Mouse (Mus musculus): Measurements from ENCODE around the gene Rufy2.

Rufy2 gene

GRCm38 (mm10) chr10:63021702-63022101, 41.7 kb downstream of the Rufy2 start:
- no peak for DNase-seq

- no peak for DNase-seq
Measured at GRCm38 (mm10) chr10:63022541-63023120, 42.6 kb downstream of the Rufy2 start.

- peak; percentile 75 for DNase-seq
Measured at GRCm38 (mm10) chr10:63023121-63023748, 43.2 kb downstream of the Rufy2 start.

- DNase-seq = peak; percentile 97
Measured at GRCm38 (mm10) chr10:63023749-63024579, 43.9 kb downstream of the Rufy2 start, which contains the start of the genes Hnrnph3 and Pbld2. Gene Hnrnph3, minus strand, starts transcription at chr10:63024217. Gene Pbld2, plus strand, starts transcription at chr10:63024315.

GRCm38 (mm10) chr10:63024580-63024910, 44.5 kb downstream of the Rufy2 start:
- DNase-seq = peak; percentile 84

- DNase-seq = peak; percentile 46
Measured at GRCm38 (mm10) chr10:63025016-63025415, 45.0 kb downstream of the Rufy2 start.

- no peak for DNase-seq
Measured at GRCm38 (mm10) chr10:63025491-63026011, 45.5 kb downstream of the Rufy2 start.

GRCm38 (mm10) chr10:63026156-63026794, 46.3 kb downstream of the Rufy2 start:
- DNase-seq = no peak

- no peak for DNase-seq
Measured at GRCm38 (mm10) chr10:63026795-63027160, 46.8 kb downstream of the Rufy2 start.

- no peak for DNase-seq
Measured at GRCm38 (mm10) chr10:63027376-63028161, 47.5 kb downstream of the Rufy2 start.

GRCm38 (mm10) chr10:63028396-63028795, 48.4 kb downstream of the Rufy2 start:
- DNase-seq = no peak

- DNase-seq = peak; percentile 87
Measured at GRCm38 (mm10) chr10:63032267-63032666, 52.2 kb downstream of the Rufy2 start.

- no peak for DNase-seq
Measured at GRCm38 (mm10) chr10:63032956-63033355, 52.9 kb downstream of the Rufy2 start.

- DNase-seq = no peak
Measured at GRCm38 (mm10) chr10:63038571-63039320, 58.7 kb downstream of the Rufy2 start.

GRCm38 (mm10) chr10:63039867-63040628, 60.0 kb downstream of the Rufy2 start:
- DNase-seq = no peak

- DNase-seq = no peak
Measured at GRCm38 (mm10) chr10:63043154-63043553, 63.1 kb downstream of the Rufy2 start.

GRCm38 (mm10) chr10:63047751-63048150, 67.7 kb downstream of the Rufy2 start:
- DNase-seq = no peak

GRCm38 (mm10) chr10:63049106-63049505, 69.1 kb downstream of the Rufy2 start:
- no peak for DNase-seq

GRCm38 (mm10) chr10:63051267-63051666, 71.2 kb downstream of the Rufy2 start:
- DNase-seq = no peak

- DNase-seq = no peak
Measured at GRCm38 (mm10) chr10:63052011-63052410, 72.0 kb downstream of the Rufy2 start.

- DNase-seq = no peak
Measured at GRCm38 (mm10) chr10:63053007-63053406, 73.0 kb downstream of the Rufy2 start.
